Mouse (Mus musculus): Measurements from ENCODE around the gene Hist1h2aa. TPM values are rescaled to one million over a fixed set of nuclear protein-coding genes. Genes with fewer than 3 reads are reported as not detected.

Hist1h2aa gene
- total and polyA plus RNA-seq, 3 experiments, result not detected

DNA sequence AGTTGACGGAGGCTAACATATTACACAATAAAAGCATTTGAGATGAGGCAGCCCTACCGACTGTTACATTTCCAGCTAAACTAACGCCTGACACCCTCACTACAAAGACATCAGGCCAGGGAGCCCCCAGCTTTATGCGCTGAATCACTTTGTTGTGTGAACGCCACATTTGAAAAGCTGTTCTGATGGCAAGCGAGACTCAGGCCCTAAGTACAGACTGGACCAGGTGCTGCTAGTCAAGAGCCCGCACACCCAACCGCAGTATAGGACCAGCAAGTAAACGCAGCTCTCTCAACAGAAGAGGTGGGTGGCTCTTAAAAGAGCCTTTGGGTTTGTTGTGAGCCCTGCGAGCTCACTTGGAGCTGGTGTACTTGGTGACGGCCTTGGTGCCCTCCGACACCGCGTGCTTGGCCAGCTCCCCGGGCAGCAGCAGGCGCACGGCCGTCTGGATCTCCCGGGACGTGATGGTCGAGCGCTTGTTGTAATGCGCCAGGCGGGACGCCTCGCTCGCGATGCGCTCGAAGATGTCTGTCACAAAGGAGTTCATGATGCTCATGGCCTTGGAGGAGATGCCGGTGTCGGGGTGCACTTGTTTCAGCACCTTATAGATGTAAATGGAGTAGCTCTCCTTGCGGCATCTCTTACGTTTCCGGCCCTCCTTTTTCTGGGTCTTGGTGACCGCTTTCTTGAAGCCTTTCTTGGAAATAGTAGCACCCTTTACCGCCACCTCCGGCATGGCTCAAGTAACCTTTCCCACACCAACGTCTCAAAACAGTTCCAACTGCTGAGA, 646 bp upstream of the Hist1h2aa start, which contains the start of gene Hist1h2ba:
TSS of gene Hist1h2ba (minus strand) at position 736 of the 790 bp plus-strand sequence.
- no peak for DNase-seq (ENCODE audit: extremely low read depth)
- no peak within 1 kb of the TSS for H3K4me3 ChIP-seq (replicated peaks in 1 of 3; ENCODE audit: low read depth in 2 of 3, low read length in 2 of 3, poor library complexity in 1 of 3)
- H3K4me2 ChIP-seq (ENCODE audit: insufficient read depth, low read depth, poor library complexity, severe bottlenecking), result no peak within 1 kb of the TSS
- no peak within 1 kb of the TSS for H3K27ac ChIP-seq (ENCODE audit: insufficient read depth, low read depth)
- dilution Hi-C loops (cut with MboI; ENCODE audit: extremely low pct_ligation_motif_present, extremely low pct_unique_long_range_greater_than_20kb, low sequenced_read_pairs) (no loop called here), in situ Hi-C loops (cut with MboI; ENCODE audit: low pct_ligation_motif_present, low pct_unique_long_range_greater_than_20kb, low sequenced_read_pairs) (no loop called here)
- no peaks in the 10 kb centered on the region for H3K36me3 ChIP-seq (replicated peaks in 1 of 2; ENCODE audit: control insufficient read depth in 1 of 2, insufficient read depth in 1 of 2, low read length in 1 of 2)
- no peaks in the 10 kb centered on the region for H3K27me3 ChIP-seq (replicated peaks)
- TF ChIP-seq CHD1 (IDR thresholded peaks at IDR 0.05; ENCODE audit: low read depth, low read length) (no peak), RAD21 (IDR thresholded peaks at IDR 0.05; ENCODE audit: low read depth, low read length) (no peak), TCF12 (IDR thresholded peaks at IDR 0.05; ENCODE audit: low read depth, low read length) (no peak), ZKSCAN1 (IDR thresholded peaks at IDR 0.05; ENCODE audit: borderline replicate concordance, low read depth, low read length) (no peak), PAX5 (IDR thresholded peaks at IDR 0.05; ENCODE audit: low read length) (no peak), MAZ (IDR thresholded peaks at IDR 0.05; ENCODE audit: low read depth, low read length) (no peak), SIN3A (IDR thresholded peaks at IDR 0.05; ENCODE audit: low read length) (no peak)
- no peak within 1 kb of the TSS for H3K9ac ChIP-seq (ENCODE audit: insufficient read depth, low read depth)
- no peaks in the 10 kb centered on the region for H3K79me2 ChIP-seq (replicated peaks; ENCODE audit: control insufficient read depth, extremely low read depth, insufficient read depth, poor library complexity, severe bottlenecking)
- no peaks in the 10 kb centered on the region for H3K9me3 ChIP-seq (replicated peaks; ENCODE audit: low read length)
- peaks cover 0 to 11% of the 10 kb centered on the region in 2 experiments; a peak in 3 of 4 replicates for H3K4me1 ChIP-seq (ENCODE audit: control insufficient read depth in 1 of 2, insufficient read depth in 2 of 2)

DNA sequence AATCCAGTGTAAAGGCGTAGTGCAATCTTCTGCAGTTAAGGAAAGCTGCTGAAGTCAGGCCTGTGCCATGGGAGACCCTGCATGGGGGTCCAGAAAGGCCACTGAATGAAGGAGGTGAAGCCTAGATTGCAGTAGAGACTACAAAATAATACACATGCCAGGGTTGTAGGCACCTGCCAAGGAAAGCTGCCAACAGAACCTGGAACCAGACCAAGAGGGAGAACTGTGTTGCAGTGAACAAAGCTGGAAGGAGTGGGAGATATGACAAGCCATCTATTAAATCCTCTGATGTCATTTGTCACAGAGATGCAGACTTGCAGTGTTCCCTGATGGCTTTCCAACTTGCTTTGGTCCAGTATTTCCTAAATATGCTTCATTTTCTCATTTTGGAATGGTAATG, 4.4 kb downstream of the Hist1h2aa start:
- H3K9ac ChIP-seq (ENCODE audit: insufficient read depth, low read depth), result no peak overlapping the region
- H3K4me2 ChIP-seq (ENCODE audit: insufficient read depth, low read depth, poor library complexity, severe bottlenecking), result no peak overlapping the region
- H3K27me3 ChIP-seq (replicated peaks), result no peaks in the 10 kb centered on the region
- H3K27ac ChIP-seq (ENCODE audit: insufficient read depth, low read depth), result no peak overlapping the region
- H3K79me2 ChIP-seq (replicated peaks; ENCODE audit: control insufficient read depth, extremely low read depth, insufficient read depth, poor library complexity, severe bottlenecking), result no peaks in the 10 kb centered on the region
- no peaks in the 10 kb centered on the region for H3K36me3 ChIP-seq (replicated peaks in 1 of 2; ENCODE audit: control insufficient read depth in 1 of 2, insufficient read depth in 1 of 2, low read length in 1 of 2)
- H3K4me1 ChIP-seq (ENCODE audit: control insufficient read depth in 1 of 2, insufficient read depth in 2 of 2), result peaks cover 0 to 10% of the 10 kb centered on the region in 2 experiments; a peak in 1 of 4 replicates
- H3K4me3 ChIP-seq (replicated peaks in 1 of 3; ENCODE audit: low read depth in 2 of 3, low read length in 2 of 3, poor library complexity in 1 of 3), result no peak overlapping the region
- no peak for TF ChIP-seq MAX (IDR thresholded peaks at IDR 0.05; ENCODE audit: low read length)
- TF ChIP-seq TBP (conservative IDR thresholded peaks at IDR 0.05; ENCODE audit: low read depth, low read length), result no peak
- TF ChIP-seq EP300 (IDR thresholded peaks at IDR 0.05; ENCODE audit: low read length), result no peak
- TF ChIP-seq ELF1 (IDR thresholded peaks at IDR 0.05; ENCODE audit: low read depth, low read length), result no peak
- no peaks in the 10 kb centered on the region for H3K9me3 ChIP-seq (replicated peaks; ENCODE audit: low read length)
- in situ Hi-C loops (cut with MboI; ENCODE audit: low pct_ligation_motif_present, low pct_unique_long_range_greater_than_20kb, low sequenced_read_pairs) (no loop called here), dilution Hi-C loops (cut with MboI; ENCODE audit: extremely low pct_ligation_motif_present, extremely low pct_unique_long_range_greater_than_20kb, low sequenced_read_pairs) (no loop called here)
- DNase-seq (ENCODE audit: extremely low read depth), result no peak

DNA sequence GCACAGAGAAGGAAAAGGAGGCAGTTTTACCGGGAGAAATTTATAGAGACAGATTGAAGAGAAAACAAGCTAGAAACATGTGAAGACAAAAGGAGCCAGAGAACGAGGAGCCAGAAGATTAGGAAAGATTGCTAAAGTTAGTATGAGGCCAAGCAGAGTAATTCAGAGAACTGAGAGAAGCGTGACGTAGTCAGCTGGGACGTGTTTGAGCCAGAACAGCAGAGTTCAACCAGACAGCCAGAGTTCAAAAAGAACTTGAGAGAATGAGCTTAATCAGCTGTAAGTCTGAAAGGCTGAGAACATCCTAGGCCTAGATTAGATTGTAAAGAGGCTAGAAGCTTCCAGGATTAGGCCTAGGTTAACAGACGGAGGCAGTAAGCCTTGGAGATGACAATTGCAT, 6.0 kb downstream of the Hist1h2aa start:
- no peak overlapping the region for H3K4me3 ChIP-seq (replicated peaks in 1 of 3; ENCODE audit: low read depth in 2 of 3, low read length in 2 of 3, poor library complexity in 1 of 3)
- H3K4me2 ChIP-seq (ENCODE audit: insufficient read depth, low read depth, poor library complexity, severe bottlenecking), result no peak overlapping the region
- no peak overlapping the region for H3K9ac ChIP-seq (ENCODE audit: insufficient read depth, low read depth)
- no peak for DNase-seq (ENCODE audit: extremely low read depth)
- dilution Hi-C loops (cut with MboI; ENCODE audit: extremely low pct_ligation_motif_present, extremely low pct_unique_long_range_greater_than_20kb, low sequenced_read_pairs) (no loop called here), in situ Hi-C loops (cut with MboI; ENCODE audit: low pct_ligation_motif_present, low pct_unique_long_range_greater_than_20kb, low sequenced_read_pairs) (no loop called here)
- peaks cover 0 to 10% of the 10 kb centered on the region in 2 experiments; a peak in 1 of 4 replicates for H3K4me1 ChIP-seq (ENCODE audit: control insufficient read depth in 1 of 2, insufficient read depth in 2 of 2)
- H3K9me3 ChIP-seq (replicated peaks; ENCODE audit: low read length), result no peaks in the 10 kb centered on the region
- TF ChIP-seq CTCF (conservative IDR thresholded peaks at IDR 0.05 in 1 of 2, IDR thresholded peaks at IDR 0.05 in 1 of 2; ENCODE audit: low read depth in 2 of 2, low read length in 2 of 2), result no peak
- no peak for TF ChIP-seq POLR2A (IDR thresholded peaks at IDR 0.05; ENCODE audit: low read depth, low read length)
- no peak for TF ChIP-seq PAX5 (IDR thresholded peaks at IDR 0.05; ENCODE audit: low read length)
- TF ChIP-seq MAX (IDR thresholded peaks at IDR 0.05; ENCODE audit: low read length), result no peak
- TF ChIP-seq MAFK (IDR thresholded peaks at IDR 0.05; ENCODE audit: insufficient replicate concordance, low read length), result no peak
- TF ChIP-seq TCF12 (IDR thresholded peaks at IDR 0.05; ENCODE audit: low read depth, low read length), result no peak
- TF ChIP-seq RAD21 (IDR thresholded peaks at IDR 0.05; ENCODE audit: low read depth, low read length), result no peak
- no peak for TF ChIP-seq NRF1 (IDR thresholded peaks at IDR 0.05; ENCODE audit: low read depth, low read length)
- TF ChIP-seq GABPA (IDR thresholded peaks at IDR 0.05; ENCODE audit: insufficient replicate concordance, low read depth, low read length), result no peak
- no peak for TF ChIP-seq ELF1 (IDR thresholded peaks at IDR 0.05; ENCODE audit: low read depth, low read length)
- TF ChIP-seq ZNF384 (IDR thresholded peaks at IDR 0.05; ENCODE audit: low read depth, low read length), result no peak
- TF ChIP-seq EP300 (IDR thresholded peaks at IDR 0.05; ENCODE audit: low read length), result no peak
- no peak for TF ChIP-seq E2F4 (IDR thresholded peaks at IDR 0.05; ENCODE audit: insufficient replicate concordance, low read depth, low read length)
- no peak for TF ChIP-seq NELFE (IDR thresholded peaks at IDR 0.05; ENCODE audit: low read depth, low read length)
- no peak for TF ChIP-seq SMC3 (IDR thresholded peaks at IDR 0.05; ENCODE audit: low read depth, low read length)
- TF ChIP-seq POLR2AphosphoS2 (IDR thresholded peaks at IDR 0.05; ENCODE audit: low read depth, low read length), result no peak
- no peak for TF ChIP-seq USF2 (conservative IDR thresholded peaks at IDR 0.05; ENCODE audit: low read depth, low read length)
- no peak for TF ChIP-seq ETS1 (conservative IDR thresholded peaks at IDR 0.05; ENCODE audit: low read depth, low read length)
- TF ChIP-seq KAT2A (IDR thresholded peaks at IDR 0.05; ENCODE audit: insufficient replicate concordance, low read length), result no peak
- no peak for TF ChIP-seq USF1 (IDR thresholded peaks at IDR 0.05; ENCODE audit: low read depth, low read length)
- no peaks in the 10 kb centered on the region for H3K79me2 ChIP-seq (replicated peaks; ENCODE audit: control insufficient read depth, extremely low read depth, insufficient read depth, poor library complexity, severe bottlenecking)
- no peaks in the 10 kb centered on the region for H3K27me3 ChIP-seq (replicated peaks)
- H3K36me3 ChIP-seq (replicated peaks in 1 of 2; ENCODE audit: control insufficient read depth in 1 of 2, insufficient read depth in 1 of 2, low read length in 1 of 2), result no peaks in the 10 kb centered on the region
- no peak overlapping the region for H3K27ac ChIP-seq (ENCODE audit: insufficient read depth, low read depth)

All from CH12.LX (cell line).